In the genomic region with DNA sequence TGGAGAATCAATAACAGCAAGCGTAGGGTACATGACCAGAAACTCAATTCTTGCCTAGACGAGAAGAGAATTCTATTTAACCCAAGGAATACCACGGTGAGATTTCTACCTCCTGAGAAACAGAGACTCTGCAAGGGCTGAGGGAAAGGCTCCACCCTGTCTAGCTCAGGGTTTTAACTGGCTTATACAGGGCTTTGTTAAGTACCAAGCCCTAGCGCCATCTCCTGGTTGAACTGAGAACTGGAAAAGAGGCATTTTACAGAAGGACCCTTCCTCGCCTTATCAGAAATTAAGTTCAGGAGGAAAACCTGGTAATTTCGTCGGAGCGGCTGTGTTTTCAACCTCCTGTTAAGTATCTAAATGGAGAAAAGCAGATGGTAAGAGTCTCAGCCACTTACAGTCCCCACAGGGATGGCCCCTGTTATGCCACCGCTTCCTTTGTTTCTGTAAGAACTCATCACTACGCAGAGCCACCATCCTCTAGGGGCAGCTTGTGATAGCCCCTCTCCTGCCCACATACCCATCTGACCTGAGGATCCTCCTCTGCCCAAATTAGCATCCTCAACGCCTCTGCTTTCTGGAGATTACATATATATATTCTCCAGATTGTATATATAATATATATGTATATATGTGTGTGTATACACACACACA, we compare ENCODE assay signal across 8 mouse cellular contexts.
DNase-seq lines count a peak whose midpoint lies in the region; ATAC-seq and TF ChIP-seq lines count a peak whose summit lies in the region.

No protein-coding gene starts in this region.

- H3K36me3 ChIP-seq in MEL (ENCODE audit: control insufficient read depth in 1 of 2, insufficient read depth in 2 of 2, low read length in 2 of 2): no peaks in the 10 kb centered on the region
- H3K36me3 ChIP-seq in forebrain, embryonic 15.5 days: no peaks in the 10 kb centered on the region

- no peak overlapping the region for H3K27ac ChIP-seq in MEL (ENCODE audit: control insufficient read depth, low read depth, low read length)
- H3K27ac ChIP-seq in forebrain, embryonic 15.5 days (replicated peaks): no peak overlapping the region

- no peak for TF ChIP-seq POLR2A in MEL (IDR thresholded peaks at IDR 0.05; ENCODE audit: control insufficient read depth in 1 of 2, insufficient read depth in 1 of 2, low read depth in 1 of 2, low read length in 2 of 2, poor library complexity in 1 of 2)

- no peaks in the 10 kb centered on the region for H3K27me3 ChIP-seq in MEL (ENCODE audit: control insufficient read depth in 1 of 2, insufficient read depth in 2 of 2, low read length in 2 of 2)
- no peaks in the 10 kb centered on the region for H3K27me3 ChIP-seq in forebrain, embryonic 15.5 days

- 29% methylated on average over 11 of the region's 11 CpGs for WGBS in forebrain, embryonic 15.5 days

- no peak overlapping the region for H3K4me3 ChIP-seq in MEL (ENCODE audit: control insufficient read depth in 1 of 2, insufficient read depth in 1 of 2, low read depth in 2 of 2, low read length in 2 of 2)
- no peak overlapping the region for H3K4me3 ChIP-seq in forebrain, embryonic 15.5 days

- TF ChIP-seq RAD21 in MEL (IDR thresholded peaks at IDR 0.05; ENCODE audit: low read depth, low read length): no peak; the same call in 1 of the 2 replicates

- TF ChIP-seq EP300 in MEL (IDR thresholded peaks at IDR 0.05; ENCODE audit: low read depth in 1 of 2, low read length in 2 of 2): no peak

- H3K4me1 ChIP-seq in MEL (ENCODE audit: control insufficient read depth in 1 of 2, insufficient read depth in 2 of 2, low read length in 2 of 2): no peaks in the 10 kb centered on the region
- H3K4me1 ChIP-seq in forebrain, embryonic 15.5 days: peaks cover 9% of the 10 kb centered on the region

- intact Hi-C loops in heart, postnatal 10 days (cut with DNase I): loop anchor here (1.0 to 5.0 kb wide), 4 partner anchors 166 to 485 kb away; partner anchors contain the start of gene Map1b

- no peaks in the 10 kb centered on the region for H3K9me3 ChIP-seq in MEL (replicated peaks; ENCODE audit: insufficient read depth, low read length)
- H3K9me3 ChIP-seq in forebrain, embryonic 15.5 days: peaks cover 7% of the 10 kb centered on the region

- H3K79me2 ChIP-seq in MEL (ENCODE audit: control insufficient read depth, insufficient read depth, low read length, poor library complexity): no peaks in the 10 kb centered on the region

- H3K4me2 ChIP-seq in forebrain, embryonic 15.5 days (replicated peaks): no peak overlapping the region; the same call in 1 of the 2 replicates

- no peak overlapping the region for H3K9ac ChIP-seq in MEL (ENCODE audit: control insufficient read depth, low read depth, low read length, poor library complexity, severe bottlenecking)
- H3K9ac ChIP-seq in forebrain, embryonic 15.5 days (replicated peaks): no peak overlapping the region

- TF ChIP-seq CTCF in MEL (IDR thresholded peaks at IDR 0.05 in 2 of 3, conservative IDR thresholded peaks at IDR 0.05 in 1 of 3; ENCODE audit: control insufficient read depth in 1 of 3, insufficient read depth in 1 of 3, low read depth in 2 of 3, low read length in 3 of 3, poor library complexity in 1 of 3, severe bottlenecking in 1 of 3): peak; percentile 7 to 28 (median 19); a peak in 2 of 6 replicates

- DNase-seq in MEL (ENCODE audit: low read depth, low spot score): peak; percentile 11
- peak; percentile 37 for DNase-seq in c-Kit-positive CD71-positive TER-119-positive erythroid progenitor cells, embryonic 14.5 days (ENCODE audit: low spot score)
- DNase-seq in heart, postnatal 10 days: peak; percentile 77 to 84
- DNase-seq in layer of hippocampus, adult 11-12 months (ENCODE audit: low spot score): peak; percentile 90
- peak; percentile 30 to 58 for DNase-seq in lung, adult 18-20 months
- peak; percentile 61 for DNase-seq in ovary, postnatal 14 days (ENCODE audit: low spot score)

- peak; percentile 89 for ATAC-seq in forebrain, embryonic 15.5 days (replicated peaks)
- ATAC-seq in erythroblast, adult 5-6 weeks (replicated peaks; ENCODE audit: low FRiP score, poor library complexity, severe bottlenecking): no peak

TF ChIP-seq in MEL, 35 proteins besides CTCF, POLR2A, EP300 and RAD21:
- TF ChIP-seq SMC3 (IDR thresholded peaks at IDR 0.05; ENCODE audit: low read depth, low read length) (0 out of 2 replicates have a peak, but pooled peaks have one; percentile 2), SIN3A (IDR thresholded peaks at IDR 0.05; ENCODE audit: low read length) (no peak), MYB (IDR thresholded peaks at IDR 0.05; ENCODE audit: low read depth, low read length) (no peak)

Comparison
In these comparisons a context has a peak if more than half of its experiments do, and no peak if none do; other contexts are left out.
1. DNase-seq: peak in every context shown above with its lines; median percentile 90 in layer of hippocampus, adult 11-12 months; 80 in heart, postnatal 10 days; 61 in ovary, postnatal 14 days; 44 in lung, adult 18-20 months; 37 in c-Kit-positive CD71-positive TER-119-positive erythroid progenitor cells, embryonic 14.5 days; 11 in MEL.